Mouse (Mus musculus) cortical plate, adult 2 months (tissue): ENCODE data around the gene Hnrnpc. TPM values are rescaled to one million over a fixed set of nuclear protein-coding genes. Genes with fewer than 3 reads are reported as not detected.

ENCODE experiments used
- H3K27ac ChIP-seq: fragments of 200-500 bp; 2 replicates; pipeline ENCODE4 v1.5.1; 2012; ENCODE audit warnings: low read length, control low read depth, inconsistent platforms; ENCODE audit not compliant: insufficient read depth
- H3K4me1 ChIP-seq: fragments of 200-500 bp; 2 replicates; pipeline ENCODE4 v1.6.1; 2011; ENCODE audit warnings: low read length; ENCODE audit not compliant: control insufficient read depth, insufficient read depth
- H3K4me3 ChIP-seq: fragments of 200-500 bp; 2 replicates; pipeline ENCODE4 v1.5.1; 2011; ENCODE audit warnings: mild to moderate bottlenecking, low read length, control low read depth; ENCODE audit not compliant: insufficient read depth
- CTCF ChIP-seq: fragments of 200-500 bp; IDR thresholded peaks from 2 replicates; pipeline ENCODE4 v1.5.1; 2011; ENCODE audit warnings: mild to moderate bottlenecking, control low read depth, low read length; ENCODE audit not compliant: insufficient read depth; ENCODE audit errors: extremely low read depth
- POLR2A ChIP-seq: fragments of 200-500 bp; IDR thresholded peaks from 2 replicates; pipeline ENCODE4 v1.6.1; 2011; ENCODE audit warnings: mild to moderate bottlenecking, low read length, control low read depth; ENCODE audit not compliant: insufficient read depth; ENCODE audit errors: extremely low read depth
- polyA plus RNA-seq: library from polyadenylated mRNA; depleted of rRNA; stranded (reverse); fragments of >200 nt; gene quantifications from 2 replicates; pipeline ENCODE4 v1.2.3, GENCODE M21; 2012; rRNA removed

The Hnrnpc gene
- polyA plus RNA-seq, 1 experiment = 215 TPM

- H3K27ac ChIP-seq = no peak overlapping the region
- TF ChIP-seq CTCF (no peak), POLR2A (no peak)
- no peaks in the 10 kb centered on the region for H3K4me1 ChIP-seq
- no peak overlapping the region for H3K4me3 ChIP-seq
Measured at GRCm38 (mm10) chr14:52035926-52036325, 67.9 kb downstream of the Hnrnpc start.

GRCm38 (mm10) chr14:52026342-52026741 is 77.5 kb downstream of the Hnrnpc start:
- no peak overlapping the region for H3K27ac ChIP-seq
- TF ChIP-seq CTCF (no peak), POLR2A (no peak)
- H3K4me1 ChIP-seq = no peaks in the 10 kb centered on the region
- H3K4me3 ChIP-seq = no peak overlapping the region

GRCm38 (mm10) chr14:52024133-52024532 is 79.7 kb downstream of the Hnrnpc start:
- peaks cover 2% of the 10 kb centered on the region; the same call in 1 of the 2 replicates for H3K4me1 ChIP-seq
- TF ChIP-seq CTCF (no peak), POLR2A (no peak)
- no peak overlapping the region for H3K27ac ChIP-seq
- no peak overlapping the region for H3K4me3 ChIP-seq

Other genes with a start within 250 kb of the Hnrnpc start
- 41.4 and 49.3 TPM in 2 replicates for gene Mettl17, start 219.2 kb downstream of the Hnrnpc start, polyA plus RNA-seq
- 17.8 and 18.7 TPM in 2 replicates for gene Slc39a2, start 211.1 kb downstream of the Hnrnpc start, polyA plus RNA-seq
- gene Ndrg2, start 189.9 kb downstream of the Hnrnpc start, polyA plus RNA-seq = 955 and 1,100 TPM in 2 replicates
- gene Tppp2, start 185.6 kb downstream of the Hnrnpc start, polyA plus RNA-seq = not detected in 2 replicates
- gene Rnase13, start 181.3 kb downstream of the Hnrnpc start, polyA plus RNA-seq = 0.17 and 0.21 TPM in 2 replicates
- 24.1 and 24.5 TPM in 2 replicates for gene Arhgef40, start 119.3 kb downstream of the Hnrnpc start, polyA plus RNA-seq
- 0.21 and 0.34 TPM in 2 replicates for gene Tmem253, start 88.4 kb downstream of the Hnrnpc start, polyA plus RNA-seq
- 51.3 and 54.3 TPM in 2 replicates for gene Zfp219, start 83.3 kb downstream of the Hnrnpc start, polyA plus RNA-seq
- gene Olfr221, start 61.6 kb downstream of the Hnrnpc start, polyA plus RNA-seq = not detected in 2 replicates
- 1.3 and 1.8 TPM in 2 replicates for gene Rpgrip1, start 6.7 kb upstream of the Hnrnpc start, polyA plus RNA-seq
- 25.6 and 28.2 TPM in 2 replicates for gene Supt16, start 93.4 kb upstream of the Hnrnpc start, polyA plus RNA-seq
- gene Chd8, start 153.8 kb upstream of the Hnrnpc start, polyA plus RNA-seq = 53.5 and 60.7 TPM in 2 replicates
- 41.2 and 42.4 TPM in 2 replicates for gene Tox4, start 175.1 kb upstream of the Hnrnpc start, polyA plus RNA-seq
- gene Rab2b, start 175.5 kb upstream of the Hnrnpc start, polyA plus RNA-seq = 42.0 and 44.4 TPM in 2 replicates
- 28.7 and 28.8 TPM in 2 replicates for gene Mettl3, start 201.1 kb upstream of the Hnrnpc start, polyA plus RNA-seq
- 24.6 and 26.5 TPM in 2 replicates for gene Sall2, start 224.7 kb upstream of the Hnrnpc start, polyA plus RNA-seq